Mouse (Mus musculus) limb, embryonic 11.5 days (tissue): ENCODE data around the gene Dmap1. TPM values are rescaled to one million over a fixed set of nuclear protein-coding genes. Genes with fewer than 3 reads are reported as not detected.

Experiments used
- ATAC-seq: fragments of 200-750 bp; cut with Nextera tagmentation; 2 replicates; pipeline ENCODE4 v1.8.0; 2017; ENCODE audit warnings: low read depth; ENCODE audit not compliant: insufficient number of reproducible peaks, low FRiP score, low TSS enrichment
- DNase-seq: peaks from one replicate; pipeline ENCODE4 v3.0.0-alpha.2; 2015; ENCODE audit warnings: low spot score
- H3K27ac ChIP-seq: fragments of 300-500 bp; sonication (generic); replicated peaks from 2 replicates; pipeline ENCODE4 v1.5.1; 2014; ENCODE audit warnings: low read depth, mild to moderate bottlenecking, low read length
- H3K27me3 ChIP-seq: fragments of 300-500 bp; sonication (generic); 2 replicates; pipeline ENCODE4 v1.6.1; 2014; ENCODE audit warnings: mild to moderate bottlenecking, low read length, mixed read lengths; ENCODE audit not compliant: control insufficient read depth, insufficient read depth
- H3K36me3 ChIP-seq: fragments of 300-500 bp; sonication (generic); 2 replicates; pipeline ENCODE4 v1.6.1; 2014; ENCODE audit warnings: mild to moderate bottlenecking, low read length, moderate library complexity, mixed read lengths; ENCODE audit not compliant: control insufficient read depth, insufficient read depth
- H3K4me1 ChIP-seq: fragments of 300-500 bp; sonication (generic); 2 replicates; pipeline ENCODE4 v1.6.1; 2014; ENCODE audit warnings: low read length, mixed read lengths; ENCODE audit not compliant: control insufficient read depth, insufficient read depth
- H3K4me2 ChIP-seq: fragments of 300-500 bp; sonication (generic); 2 replicates; pipeline ENCODE4 v1.6.1; 2014; ENCODE audit warnings: low read depth, mild to moderate bottlenecking, moderate library complexity; ENCODE audit not compliant: severe bottlenecking
- H3K4me3 ChIP-seq: fragments of 300-500 bp; sonication (generic); 2 replicates; pipeline ENCODE4 v1.5.1; 2014; ENCODE audit warnings: low read depth, low read length
- H3K9ac ChIP-seq: fragments of 300-500 bp; sonication (generic); 2 replicates; pipeline ENCODE4 v1.6.1; 2014; ENCODE audit warnings: mild to moderate bottlenecking, low read length
- H3K9me3 ChIP-seq: fragments of 300-500 bp; sonication (generic); 2 replicates; pipeline ENCODE4 v1.6.1; 2016; ENCODE audit warnings: low read length; ENCODE audit not compliant: control insufficient read depth
- whole genome bisulfite sequencing: fragments of 180-500 bp; shearing (Covaris S2); extraction: QIAGEN DNeasy Blood & Tissue Kit; methylation state at CpG from one replicate; pipeline ENCODE4 v1.1.7; 2014; 5-methylcytosine and 5-hydroxymethylcytosine counted together
- polyA plus RNA-seq: library from polyadenylated mRNA; unstranded; fragments of >200 nt; fragmentation: Nextera tagmentation; extraction: Ambion mirVana; gene quantifications from 2 replicates; pipeline ENCODE4 v1.2.1, GENCODE M21; 2014

Gene Dmap1
- polyA plus RNA-seq, 1 experiment from 2014 or later, result 90.5 TPM

DNA sequence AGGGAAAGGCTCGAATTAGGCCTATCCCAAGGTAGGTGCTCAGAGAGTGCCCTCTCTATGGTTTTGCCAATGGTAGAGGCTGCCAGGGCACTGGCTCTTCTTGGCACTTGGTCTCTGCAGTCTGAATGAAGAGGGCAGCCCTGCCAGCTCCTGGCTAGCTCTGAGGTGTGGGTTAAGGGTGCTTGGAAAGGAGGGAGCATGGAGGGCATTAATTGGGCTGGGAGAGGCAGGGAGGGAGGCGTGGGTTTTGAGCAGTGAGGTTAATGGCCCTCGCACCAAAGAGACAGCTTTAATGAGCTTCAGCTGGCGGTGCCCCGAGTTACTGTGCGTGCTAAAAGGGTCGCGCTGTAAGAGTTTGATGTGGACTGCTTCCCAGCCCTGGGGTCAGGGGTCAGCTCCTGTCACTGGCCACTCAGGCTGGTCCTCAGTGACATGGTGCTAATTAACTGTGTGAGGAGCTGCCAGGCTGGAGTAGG is 30.4 kb downstream of the Dmap1 start:
- H3K27me3 ChIP-seq, result no peaks in the 10 kb centered on the region
- no peak overlapping the region for H3K9ac ChIP-seq
- no peaks in the 10 kb centered on the region for H3K36me3 ChIP-seq
- 7% methylated on average over 8 of the region's 8 CpGs for WGBS
- H3K4me2 ChIP-seq, result no peak overlapping the region
- peak; percentile 64 for DNase-seq
- H3K4me1 ChIP-seq, result peaks cover 71% of the 10 kb centered on the region
- no peaks in the 10 kb centered on the region for H3K9me3 ChIP-seq
- no peak for ATAC-seq
- H3K27ac ChIP-seq, result peak overlapping the region; percentile 25; the same call in 1 of the 2 replicates
- H3K4me3 ChIP-seq, result no peak overlapping the region

GRCm38 (mm10) chr4:117646926-117647755 is 34.9 kb downstream of the Dmap1 start:
- H3K4me3 ChIP-seq, result no peak overlapping the region
- peaks cover 62% of the 10 kb centered on the region for H3K4me1 ChIP-seq

DNA sequence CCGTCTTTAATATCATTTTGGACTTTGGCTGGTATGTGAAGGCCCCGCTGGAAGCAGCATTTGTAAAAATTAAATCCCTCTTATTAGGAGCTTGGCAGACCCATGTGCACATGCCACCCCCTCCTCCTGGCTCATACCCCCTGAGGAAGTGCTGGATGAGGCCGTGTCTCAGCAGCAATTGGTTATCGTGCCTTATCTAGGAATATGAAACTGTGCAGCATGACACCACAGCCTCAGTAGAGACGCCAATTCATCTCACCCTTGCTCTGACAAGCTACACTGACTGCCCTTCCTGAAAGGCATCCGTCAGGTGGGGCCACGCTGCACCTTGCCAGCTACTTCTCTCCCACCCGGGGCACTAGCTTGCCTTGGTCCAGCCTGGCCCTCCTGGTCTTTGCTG is 35.6 kb downstream of the Dmap1 start:
- Histone ChIP-seq H3K9ac (no peak overlapping the region), H3K27me3 (no peaks in the 10 kb centered on the region)
- 81% methylated on average over 8 of the region's 8 CpGs for WGBS

More at GRCm38 (mm10) chr4:117646926-117647755, 34.9 kb downstream of the Dmap1 start:
- H3K36me3 ChIP-seq, result no peaks in the 10 kb centered on the region
- DNase-seq (no peak), ATAC-seq (no peak)
- H3K4me2 ChIP-seq, result no peak overlapping the region
- H3K9ac ChIP-seq, result no peak overlapping the region
- H3K27me3 ChIP-seq, result no peaks in the 10 kb centered on the region
- no peak overlapping the region for H3K27ac ChIP-seq
- no peaks in the 10 kb centered on the region for H3K9me3 ChIP-seq
- WGBS, result 71% methylated on average over 23 of the region's 23 CpGs

GRCm38 (mm10) chr4:117645859-117646258 is 36.2 kb downstream of the Dmap1 start:
- peaks cover 52% of the 10 kb centered on the region for H3K4me1 ChIP-seq
- no peak for ATAC-seq
- H3K9me3 ChIP-seq, result no peaks in the 10 kb centered on the region

More for the DNA sequence above, 35.6 kb downstream of the Dmap1 start:
- Histone ChIP-seq H3K4me2 (no peak overlapping the region), H3K36me3 (no peaks in the 10 kb centered on the region), H3K4me1 (peaks cover 56% of the 10 kb centered on the region), H3K27ac (no peak overlapping the region), H3K4me3 (no peak overlapping the region), H3K9me3 (no peaks in the 10 kb centered on the region)
- no peak for ATAC-seq
- DNase-seq, result no peak

DNA sequence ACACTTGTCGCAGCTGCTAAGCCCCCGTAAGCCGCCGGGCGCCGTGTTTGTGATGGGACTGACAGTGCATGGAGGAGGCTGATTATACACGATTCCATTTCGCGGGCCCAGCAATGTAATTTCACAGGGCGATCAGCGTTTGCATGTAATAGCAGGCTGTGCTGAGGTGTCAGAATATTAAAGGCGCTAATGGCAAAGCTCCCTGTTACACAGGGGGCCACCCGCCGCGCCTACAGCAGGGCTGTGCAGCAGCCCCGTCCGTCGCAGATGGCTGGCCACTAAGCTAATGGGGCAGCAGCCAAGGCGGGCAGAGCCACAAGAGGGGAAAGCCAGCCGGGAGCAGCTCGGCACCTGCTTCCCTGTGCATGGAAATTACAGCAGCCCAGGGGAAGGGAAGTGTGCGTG is 37.0 kb downstream of the Dmap1 start:
- Histone ChIP-seq H3K9me3 (no peaks in the 10 kb centered on the region), H3K36me3 (no peaks in the 10 kb centered on the region), H3K4me3 (no peak overlapping the region), H3K9ac (no peak overlapping the region), H3K27ac (no peak overlapping the region), H3K27me3 (no peaks in the 10 kb centered on the region), H3K4me2 (no peak overlapping the region), H3K4me1 (peaks cover 49% of the 10 kb centered on the region)
- ATAC-seq (no peak; the same call in 1 of the 2 replicates), DNase-seq (no peak)
- 47% methylated on average over 22 of the region's 22 CpGs for WGBS

More at GRCm38 (mm10) chr4:117645859-117646258, 36.2 kb downstream of the Dmap1 start:
- DNase-seq, result no peak
- WGBS, result 83% methylated on average over 2 of the region's 2 CpGs
- Histone ChIP-seq H3K36me3 (no peaks in the 10 kb centered on the region), H3K4me2 (no peak overlapping the region), H3K27me3 (no peaks in the 10 kb centered on the region), H3K27ac (no peak overlapping the region), H3K9ac (no peak overlapping the region), H3K4me3 (no peak overlapping the region)

GRCm38 (mm10) chr4:117641804-117642203 is 40.3 kb downstream of the Dmap1 start:
- WGBS, result 64% methylated on average over 1 of the region's 1 CpGs
- no peak for DNase-seq
- H3K36me3 ChIP-seq, result no peaks in the 10 kb centered on the region

DNA sequence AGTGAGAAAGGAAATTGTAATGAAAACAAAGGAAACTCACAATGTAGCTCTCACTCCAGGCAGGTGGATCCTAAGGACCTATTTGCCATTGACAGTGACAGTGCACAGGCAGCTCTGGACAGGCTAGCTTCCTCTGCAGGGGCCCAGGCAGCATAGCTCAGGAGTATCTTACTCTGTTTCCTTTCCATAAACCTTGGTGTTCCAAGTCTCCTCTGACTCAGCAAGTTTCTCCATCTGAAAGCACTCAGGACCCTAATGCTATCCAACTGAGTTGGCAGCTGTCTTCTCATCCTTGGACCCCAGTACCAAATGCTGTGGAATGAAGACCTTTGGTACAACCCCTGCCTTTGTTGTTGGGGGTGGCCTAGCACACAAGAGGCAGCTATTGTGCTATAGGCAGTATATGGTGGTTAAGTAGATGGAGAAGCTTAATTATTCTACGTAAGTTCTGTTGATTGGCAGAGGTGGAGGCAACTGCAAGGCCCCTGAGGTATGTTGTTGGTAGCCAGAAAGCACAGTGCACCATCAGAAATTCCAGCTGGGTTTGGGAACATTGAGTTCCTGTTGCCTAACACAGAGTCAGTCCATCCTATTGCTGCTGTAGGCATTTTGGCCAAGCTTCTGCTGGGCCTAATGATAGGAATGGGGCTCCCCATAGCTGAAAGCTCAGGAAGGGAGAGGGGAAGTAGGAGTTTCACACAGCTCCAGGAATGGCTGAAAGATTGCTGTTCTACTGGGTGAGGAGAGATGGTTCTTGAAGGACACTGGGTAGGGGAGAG is 41.0 kb downstream of the Dmap1 start:
- WGBS, result 86% methylated on average over 1 of the region's 1 CpGs
- Histone ChIP-seq H3K4me2 (no peak overlapping the region), H3K27ac (no peak overlapping the region), H3K4me1 (peaks cover 16% of the 10 kb centered on the region), H3K27me3 (no peaks in the 10 kb centered on the region), H3K9me3 (no peaks in the 10 kb centered on the region), H3K9ac (no peak overlapping the region), H3K36me3 (no peaks in the 10 kb centered on the region), H3K4me3 (no peak overlapping the region)
- ATAC-seq (no peak), DNase-seq (no peak)

More at GRCm38 (mm10) chr4:117641804-117642203, 40.3 kb downstream of the Dmap1 start:
- H3K9me3 ChIP-seq, result no peaks in the 10 kb centered on the region
- H3K4me2 ChIP-seq, result no peak overlapping the region
- H3K4me1 ChIP-seq, result peaks cover 21% of the 10 kb centered on the region
- H3K27me3 ChIP-seq, result no peaks in the 10 kb centered on the region
- H3K4me3 ChIP-seq, result no peak overlapping the region
- no peak for ATAC-seq
- no peak overlapping the region for H3K9ac ChIP-seq
- H3K27ac ChIP-seq, result no peak overlapping the region

DNA sequence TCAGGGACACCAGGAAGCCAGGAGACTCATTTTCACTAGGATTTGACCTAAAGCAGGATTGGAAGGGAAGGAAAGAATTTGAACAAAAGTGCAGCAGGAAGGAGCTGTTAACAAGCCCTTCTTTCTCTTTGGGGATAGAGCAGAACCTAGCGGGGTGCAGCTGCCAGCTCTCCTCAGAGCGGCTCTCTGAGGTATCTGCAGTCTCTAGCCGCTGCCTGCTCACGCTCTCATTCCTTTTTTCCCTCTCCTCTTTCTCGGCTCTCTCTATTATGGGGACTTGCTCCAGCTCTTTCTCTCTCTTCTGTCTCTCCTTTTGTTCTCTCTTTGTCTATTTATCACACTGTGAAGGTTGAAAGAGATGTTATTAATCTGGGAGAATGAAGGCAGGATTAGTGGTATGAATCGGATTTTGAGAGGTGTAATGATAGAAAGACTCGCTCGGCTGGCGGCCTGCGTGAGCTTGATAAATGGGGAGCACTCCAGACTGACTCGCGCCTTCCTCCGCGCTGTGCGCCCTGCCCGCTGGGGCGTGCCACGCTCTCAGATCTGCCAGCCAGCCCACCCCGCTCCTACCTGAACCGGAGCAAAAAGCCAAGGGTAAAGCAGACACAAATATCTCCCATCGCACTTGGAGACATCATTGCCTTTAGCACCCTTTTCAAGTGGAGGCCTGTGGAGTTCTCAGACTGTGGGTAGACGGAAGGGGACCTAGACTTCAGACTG is 45.0 kb downstream of the Dmap1 start:
- H3K27ac ChIP-seq, result no peak overlapping the region
- H3K36me3 ChIP-seq, result no peaks in the 10 kb centered on the region; the same call in 1 of the 2 replicates
- DNase-seq (no peak), ATAC-seq (no peak)
- H3K4me2 ChIP-seq, result no peak overlapping the region
- H3K27me3 ChIP-seq, result no peaks in the 10 kb centered on the region
- H3K4me3 ChIP-seq, result no peak overlapping the region
- H3K4me1 ChIP-seq, result no peaks in the 10 kb centered on the region
- no peaks in the 10 kb centered on the region for H3K9me3 ChIP-seq
- 81% methylated on average over 22 of the region's 22 CpGs for WGBS
- no peak overlapping the region for H3K9ac ChIP-seq
